Mouse (Mus musculus) common myeloid progenitor, adult 5-6 weeks (primary cell): Measurements from ENCODE around the gene Cchcr1. TPM values are rescaled to one million over a fixed set of nuclear protein-coding genes. Genes with fewer than 3 reads are reported as not detected.

Source experiments
- ATAC-seq: replicated peaks from 2 replicates; pipeline ENCODE4 v1.8.0; 2016; ENCODE audit warnings: low read depth, mild to moderate bottlenecking, moderate TSS enrichment, inconsistent platforms; ENCODE audit not compliant: poor library complexity, severe bottlenecking
- total RNA-seq: library from RNA; stranded (forward); fragments of 200-1000, 187-1606 nt; gene quantifications from 2 replicates; pipeline ENCODE4 v1.2.3, GENCODE M21; 2017

Gene Cchcr1
- total RNA-seq, 1 experiment from 2014 or later: 9.5 TPM

GRCm38 (mm10) chr17:35550871-35551270 lies 34.0 kb downstream of the Cchcr1 start:
- ATAC-seq: no peak

GRCm38 (mm10) chr17:35551881-35552414 lies 35.0 kb downstream of the Cchcr1 start, which contains the start of gene Cdsn:
Gene Cdsn, plus strand, starts transcription at chr17:35552128.
- no peak for ATAC-seq

- ATAC-seq: no peak
These were observed 37.4 kb downstream of the Cchcr1 start for GRCm38 (mm10) chr17:35554321-35554720.

- no peak for ATAC-seq
These were observed 38.0 kb downstream of the Cchcr1 start for GRCm38 (mm10) chr17:35554761-35555397.

GRCm38 (mm10) chr17:35556186-35556765 lies 39.4 kb downstream of the Cchcr1 start:
- ATAC-seq: no peak

GRCm38 (mm10) chr17:35556812-35557211 lies 39.9 kb downstream of the Cchcr1 start:
- peak; percentile 92 for ATAC-seq

GRCm38 (mm10) chr17:35557351-35557750 lies 40.5 kb downstream of the Cchcr1 start:
- no peak for ATAC-seq

GRCm38 (mm10) chr17:35558216-35558615 lies 41.3 kb downstream of the Cchcr1 start:
- no peak for ATAC-seq

- ATAC-seq: no peak
These were observed 50.2 kb downstream of the Cchcr1 start, which contains the start of gene 2300002M23Rik for GRCm38 (mm10) chr17:35567150-35567549. Gene 2300002M23Rik, plus strand, starts transcription at chr17:35567450.

- no peak for ATAC-seq
These were observed 50.9 kb downstream of the Cchcr1 start for GRCm38 (mm10) chr17:35567767-35568166.

- peak; percentile 56; the same call in 1 of the 2 replicates for ATAC-seq
These were observed 52.4 kb downstream of the Cchcr1 start for GRCm38 (mm10) chr17:35569091-35569944.

- ATAC-seq: no peak
These were observed 53.9 kb downstream of the Cchcr1 start for GRCm38 (mm10) chr17:35570836-35571235.

- no peak for ATAC-seq
These were observed 54.6 kb downstream of the Cchcr1 start for GRCm38 (mm10) chr17:35571477-35571876.

- peak; percentile 91 for ATAC-seq
These were observed 61.3 kb downstream of the Cchcr1 start for GRCm38 (mm10) chr17:35578211-35578610.

Other genes with a start within 250 kb of the Cchcr1 start
- 0.05 TPM in 1 of 2 replicates, not detected in the other for gene H2-Q1, start 196.7 kb upstream of the Cchcr1 start, total RNA-seq
- gene H2-Q2, start 174.9 kb upstream of the Cchcr1 start, total RNA-seq: not detected in 2 replicates
- gene H2-Q4, start 137.5 kb upstream of the Cchcr1 start, total RNA-seq: 53.3 and 55.3 TPM in 2 replicates
- 78.6 and 82.7 TPM in 2 replicates for gene H2-Q6, start 92.2 kb upstream of the Cchcr1 start, total RNA-seq
- gene H2-Q7, start 77.9 kb upstream of the Cchcr1 start, total RNA-seq: 68.1 and 79.8 TPM in 2 replicates
- gene H2-Q10, start 47.0 kb upstream of the Cchcr1 start, total RNA-seq: 0.37 TPM in 1 of 2 replicates, not detected in the other
- not detected in 2 replicates for gene Pou5f1, start 11.1 kb upstream of the Cchcr1 start, total RNA-seq
- 10.5 and 10.9 TPM in 2 replicates for gene Tcf19, start 276 bp upstream of the Cchcr1 start, total RNA-seq
- not detected in 2 replicates for gene Psors1c2, start 16.1 kb downstream of the Cchcr1 start, total RNA-seq
- gene Cdsn, start 35.0 kb downstream of the Cchcr1 start, total RNA-seq: not detected in 2 replicates
- not detected in 2 replicates for gene 2300002M23Rik, start 50.4 kb downstream of the Cchcr1 start, total RNA-seq
- not detected in 2 replicates for gene Sfta2, start 84.4 kb downstream of the Cchcr1 start, total RNA-seq
- not detected in 2 replicates for gene Gm9573, start 109.5 kb downstream of the Cchcr1 start, total RNA-seq
- not detected in 2 replicates for gene Mucl3, start 126.6 kb downstream of the Cchcr1 start, total RNA-seq
- gene Vars2, start 150.5 kb downstream of the Cchcr1 start, total RNA-seq: 13.2 and 44.4 TPM in 2 replicates
- 16.5 and 23.3 TPM in 2 replicates for gene Gtf2h4, start 156.6 kb downstream of the Cchcr1 start, total RNA-seq
- not detected in 2 replicates for gene Ddr1, start 187.5 kb downstream of the Cchcr1 start, total RNA-seq